Mouse (Mus musculus) limb, embryonic 14.5 days (tissue): ENCODE data around the gene Gpr89. TPM values are rescaled to one million over a fixed set of nuclear protein-coding genes. Genes with fewer than 3 reads are reported as not detected.

Experiments
- ATAC-seq: fragments of 200-750 bp; cut with Nextera tagmentation; 2 replicates; pipeline ENCODE4 v1.8.0; 2017; ENCODE audit warnings: low read depth, moderate number of reproducible peaks, moderate TSS enrichment; ENCODE audit not compliant: low FRiP score
- DNase-seq: peaks from one replicate; pipeline ENCODE4 v3.0.0-alpha.2; 2015; ENCODE audit warnings: low spot score
- H3K27ac ChIP-seq: fragments of 300-500 bp; sonication (generic); replicated peaks from 2 replicates; pipeline ENCODE4 v1.5.1; 2014; ENCODE audit warnings: low read depth, mild to moderate bottlenecking, low read length, moderate library complexity, mixed read lengths
- H3K27me3 ChIP-seq: fragments of 300-500 bp; sonication (generic); 2 replicates; pipeline ENCODE4 v1.6.1; 2014; ENCODE audit warnings: low read length, mixed read lengths; ENCODE audit not compliant: control insufficient read depth, insufficient read depth
- H3K36me3 ChIP-seq: fragments of 300-500 bp; sonication (generic); 2 replicates; pipeline ENCODE4 v1.6.1; 2014; ENCODE audit warnings: mild to moderate bottlenecking, low read length, moderate library complexity, mixed read lengths; ENCODE audit not compliant: control insufficient read depth, insufficient read depth
- H3K4me1 ChIP-seq: fragments of 300-500 bp; sonication (generic); 2 replicates; pipeline ENCODE4 v1.6.1; 2014; ENCODE audit warnings: antibody characterized with exemption, low read length, mixed read lengths; ENCODE audit not compliant: control insufficient read depth, insufficient read depth
- H3K4me2 ChIP-seq: fragments of 300-500 bp; sonication (generic); replicated peaks from 2 replicates; pipeline ENCODE4 v1.6.1; 2014; ENCODE audit warnings: low read depth, mild to moderate bottlenecking, low read length, moderate library complexity; ENCODE audit not compliant: severe bottlenecking
- H3K4me3 ChIP-seq: fragments of 300-500 bp; sonication (generic); replicated peaks from 2 replicates; pipeline ENCODE4 v1.5.1; 2014; ENCODE audit warnings: low read length
- H3K9ac ChIP-seq: fragments of 300-500 bp; sonication (generic); 2 replicates; pipeline ENCODE4 v1.6.1; 2014; ENCODE audit warnings: mild to moderate bottlenecking, low read depth, low read length, moderate library complexity; ENCODE audit not compliant: severe bottlenecking
- H3K9me3 ChIP-seq: fragments of 300-500 bp; sonication (generic); 2 replicates; pipeline ENCODE4 v1.6.1; 2016; ENCODE audit warnings: low read length; ENCODE audit not compliant: control insufficient read depth
- POLR2A ChIP-seq: fragments of 200-500 bp; IDR thresholded peaks from 2 replicates; pipeline ENCODE4 v1.8.0; 2012; ENCODE audit warnings: inconsistent platforms, mild to moderate bottlenecking, moderate library complexity, borderline replicate concordance; ENCODE audit not compliant: insufficient read depth, insufficient read length; ENCODE audit errors: extremely low read depth
- WGBS: fragments of 180-500 bp; shearing (Covaris S2); extraction: QIAGEN DNeasy Blood & Tissue Kit; methylation state at CpG from one replicate; pipeline ENCODE4 v1.1.7; 2014; 5-methylcytosine and 5-hydroxymethylcytosine counted together
- polyA plus RNA-seq, 2 experiments: library from polyadenylated mRNA; depleted of rRNA in 1 of 2; stranded (reverse) in 1 of 2; unstranded in 1 of 2; fragments of >200 nt; fragmentation: Nextera tagmentation in 1 of 2; extraction: Ambion mirVana in 1 of 2; gene quantifications; 2 replicates each; pipeline versions ENCODE4 v1.2.1 to v1.2.3; 2012 to 2014

Gene Gpr89
- polyA plus RNA-seq, 2 experiments: 15.8 to 43.5 TPM

DNA sequence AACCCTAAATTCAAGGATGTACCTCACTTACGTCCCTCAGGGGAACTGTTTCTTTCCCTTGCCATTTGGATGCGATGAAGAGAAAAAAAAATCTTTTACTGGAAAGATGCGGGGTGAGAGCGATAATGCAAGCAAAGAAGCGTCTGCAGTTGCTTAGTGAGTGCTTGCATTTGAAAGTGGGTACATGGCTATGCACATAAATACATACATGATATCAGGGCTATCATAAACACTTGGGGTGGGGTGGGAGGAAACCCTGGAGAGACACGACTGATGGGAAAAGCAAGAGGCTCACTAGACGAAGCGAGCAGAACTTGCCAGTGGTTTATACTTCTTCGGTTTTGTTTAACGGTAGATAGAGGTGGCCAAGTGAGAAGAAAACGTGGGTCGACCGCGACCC lies 753 bp downstream of the Gpr89 start, which contains the start of gene Gja5:
Gene Gja5, plus strand, starts transcription at position 301 of the 400 bp plus-strand sequence.
- Histone ChIP-seq H3K4me3 (peak within 1 kb of the TSS; percentile 94), H3K9me3 (no peaks in the 10 kb centered on the region), H3K4me2 (peak within 1 kb of the TSS; percentile 86), H3K27ac (no peak within 1 kb of the TSS), H3K27me3 (no peaks in the 10 kb centered on the region), H3K9ac (peak within 1 kb of the TSS; percentile 86), H3K36me3 (no peaks in the 10 kb centered on the region), H3K4me1 (peaks cover 4% of the 10 kb centered on the region)
- no peak for TF ChIP-seq POLR2A
- no peak for DNase-seq
- 14% methylated on average over 14 of the region's 14 CpGs for WGBS
- ATAC-seq: 0 out of 2 replicates have a peak, but pooled peaks have one; percentile 7

DNA sequence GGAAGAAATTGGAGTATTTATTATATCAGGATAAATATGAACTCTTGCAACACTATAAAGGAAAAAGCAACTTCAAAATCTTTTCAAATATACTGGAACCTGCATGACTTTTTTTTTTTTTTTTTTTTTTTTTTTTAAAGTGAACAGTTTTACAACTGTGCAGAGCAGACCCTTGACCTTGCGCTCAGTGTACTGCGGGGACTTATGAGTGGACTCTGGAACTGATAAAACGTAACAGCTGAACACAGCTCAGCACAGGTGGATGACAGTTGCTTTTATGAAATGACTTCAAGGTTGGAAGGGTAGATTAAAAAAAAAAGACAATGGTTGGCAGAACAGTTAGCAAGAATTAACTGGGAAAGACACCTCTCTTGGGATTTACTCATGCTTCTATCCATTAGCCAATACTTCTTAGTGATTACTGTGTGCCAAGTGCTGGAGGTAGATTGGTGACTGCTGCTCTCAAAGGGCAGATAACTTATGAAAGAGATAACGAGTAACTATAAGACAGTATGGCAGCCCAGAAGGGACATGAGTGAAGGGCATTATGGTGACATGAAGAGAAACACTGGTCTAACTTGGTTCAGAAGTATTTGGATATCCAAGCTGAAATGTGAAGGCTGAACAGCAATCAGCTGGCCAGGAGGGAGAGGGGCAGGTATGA lies 2.7 kb downstream of the Gpr89 start:
- H3K4me3 ChIP-seq: no peak overlapping the region
- no peak overlapping the region for H3K9ac ChIP-seq
- H3K36me3 ChIP-seq: peaks cover 6% of the 10 kb centered on the region
- DNase-seq (no peak), ATAC-seq (no peak)
- 82% methylated on average over 4 of the region's 4 CpGs for WGBS
- H3K27me3 ChIP-seq: no peaks in the 10 kb centered on the region
- no peak overlapping the region for H3K27ac ChIP-seq
- no peak for TF ChIP-seq POLR2A
- no peak overlapping the region for H3K4me2 ChIP-seq
- H3K4me1 ChIP-seq: peaks cover 4% of the 10 kb centered on the region
- H3K9me3 ChIP-seq: no peaks in the 10 kb centered on the region

- H3K4me2 ChIP-seq: no peak overlapping the region
- no peaks in the 10 kb centered on the region for H3K27me3 ChIP-seq
- DNase-seq: no peak
- no peak for ATAC-seq
- H3K9me3 ChIP-seq: no peaks in the 10 kb centered on the region
- H3K4me1 ChIP-seq: no peaks in the 10 kb centered on the region
- H3K27ac ChIP-seq: no peak overlapping the region
- WGBS: 92% methylated on average over 7 of the region's 7 CpGs
- TF ChIP-seq POLR2A: no peak
- H3K36me3 ChIP-seq: peaks cover 60% of the 10 kb centered on the region
- H3K9ac ChIP-seq: no peak overlapping the region
- no peak overlapping the region for H3K4me3 ChIP-seq
Measured at GRCm38 (mm10) chr3:96883690-96884089, 21.5 kb downstream of the Gpr89 start.

GRCm38 (mm10) chr3:96882061-96882849 lies 22.9 kb downstream of the Gpr89 start:
- no peak for TF ChIP-seq POLR2A
- no peak overlapping the region for H3K27ac ChIP-seq
- no peak for ATAC-seq
- no peak for DNase-seq
- H3K4me2 ChIP-seq: no peak overlapping the region
- H3K4me3 ChIP-seq: no peak overlapping the region
- peaks cover 62% of the 10 kb centered on the region for H3K36me3 ChIP-seq
- H3K9me3 ChIP-seq: no peaks in the 10 kb centered on the region
- no peak overlapping the region for H3K9ac ChIP-seq
- H3K4me1 ChIP-seq: no peaks in the 10 kb centered on the region
- WGBS: 93% methylated on average over 14 of the region's 14 CpGs
- H3K27me3 ChIP-seq: no peaks in the 10 kb centered on the region

DNA sequence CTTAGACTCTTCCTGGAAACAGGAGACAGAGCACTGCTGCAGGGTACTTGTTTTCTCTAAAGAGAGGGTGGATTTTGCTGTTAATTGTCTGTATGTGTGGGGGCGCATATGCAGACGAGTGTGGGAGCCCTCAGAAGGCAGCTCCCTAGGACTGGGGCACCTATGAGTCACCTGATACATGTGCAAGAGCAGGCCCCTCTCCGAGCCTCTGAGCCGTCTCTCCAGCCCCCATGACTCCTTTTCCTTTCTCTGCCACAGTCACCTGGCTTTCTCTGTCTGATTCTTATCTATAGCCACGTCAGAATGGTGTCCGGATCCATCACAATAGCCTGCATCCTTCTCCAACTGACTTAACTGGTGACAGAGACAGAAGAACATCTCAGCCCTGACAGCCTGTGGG lies 23.6 kb downstream of the Gpr89 start:
- ATAC-seq (no peak), DNase-seq (no peak)
- Histone ChIP-seq H3K27me3 (no peaks in the 10 kb centered on the region), H3K27ac (no peak overlapping the region), H3K4me1 (no peaks in the 10 kb centered on the region), H3K4me3 (no peak overlapping the region), H3K9me3 (no peaks in the 10 kb centered on the region), H3K4me2 (no peak overlapping the region), H3K9ac (no peak overlapping the region), H3K36me3 (peaks cover 57% of the 10 kb centered on the region)
- 87% methylated on average over 6 of the region's 6 CpGs for WGBS
- no peak for TF ChIP-seq POLR2A
